Mouse (Mus musculus): ENCODE measurements at regions not wholly inside any gene's neighbourhood (a gene's known extent, or its start where the extent isn't known, plus 50 kb on each side); places are given as distances from the start of the nearest gene placed in this dataset.
A peak's percentile ranks its signal among the peaks of the same experiment; 100 is the strongest.

DNA sequence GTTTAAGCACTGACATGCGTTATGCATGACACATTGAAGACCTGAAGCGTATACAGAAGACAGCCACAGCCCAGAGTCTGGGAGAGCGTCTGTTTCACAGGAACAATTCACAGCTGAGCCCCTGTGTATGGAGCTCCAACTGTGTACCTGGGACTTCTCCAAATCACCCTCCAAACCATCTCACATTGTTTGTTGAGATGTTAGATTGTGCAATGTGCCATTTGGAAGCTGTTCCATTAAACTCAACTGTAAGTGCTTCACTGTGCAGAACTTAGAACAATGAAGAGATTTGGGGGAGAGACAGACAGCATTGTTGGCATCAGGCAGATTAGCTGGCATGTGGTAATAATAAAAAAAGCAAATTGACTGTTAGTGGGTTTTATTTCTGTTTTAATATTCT lies 74.1 kb upstream of the Card11 start:
- no peaks in the 10 kb centered on the region for H3K79me2 ChIP-seq (replicated peaks; ENCODE audit: control insufficient read depth, insufficient read depth, low read length)
- 86% methylated on average over 3 of the region's 3 CpGs for WGBS
- intact Hi-C loops (cut with DNase I) = loop anchor here (10.0 kb wide), 1 partner anchor 200 kb away; no protein-coding TSS in a partner anchor
- no peak overlapping the region for H3K27ac ChIP-seq
- TF ChIP-seq CTCF (IDR thresholded peaks at IDR 0.05) = no peak
- TF ChIP-seq POLR2A (IDR thresholded peaks at IDR 0.05; ENCODE audit: insufficient read depth, low read depth, low read length) = no peak
- TF ChIP-seq EP300 (IDR thresholded peaks at IDR 0.05; ENCODE audit: insufficient read depth, low read depth, low read length) = no peak
- H3K36me3 ChIP-seq (ENCODE audit: control insufficient read depth, insufficient read depth, low read length) = no peaks in the 10 kb centered on the region
- no peak overlapping the region for H3K9ac ChIP-seq (ENCODE audit: low read depth, low read length)
- no peaks in the 10 kb centered on the region for H3K27me3 ChIP-seq (ENCODE audit: control insufficient read depth, insufficient read depth, low read length)
- H3K4me1 ChIP-seq (ENCODE audit: control insufficient read depth, insufficient read depth, low read length) = no peaks in the 10 kb centered on the region
- DNase-seq = no peak
- no peak overlapping the region for H3K4me3 ChIP-seq

- intact Hi-C loops (cut with DNase I) = loop anchor here (10.0 kb wide), 1 partner anchor 201 kb away; no protein-coding TSS in a partner anchor
- Histone ChIP-seq H3K27ac (no peak overlapping the region), H3K4me3 (no peak overlapping the region), H3K79me2 (replicated peaks; ENCODE audit: control insufficient read depth, insufficient read depth, low read length) (no peaks in the 10 kb centered on the region), H3K4me1 (ENCODE audit: control insufficient read depth, insufficient read depth, low read length) (no peaks in the 10 kb centered on the region), H3K27me3 (ENCODE audit: control insufficient read depth, insufficient read depth, low read length) (no peaks in the 10 kb centered on the region), H3K9ac (ENCODE audit: low read depth, low read length) (no peak overlapping the region), H3K36me3 (ENCODE audit: control insufficient read depth, insufficient read depth, low read length) (no peaks in the 10 kb centered on the region)
- DNase-seq = no peak
- TF ChIP-seq POLR2A (IDR thresholded peaks at IDR 0.05; ENCODE audit: insufficient read depth, low read depth, low read length) (no peak), CTCF (IDR thresholded peaks at IDR 0.05) (no peak), EP300 (IDR thresholded peaks at IDR 0.05; ENCODE audit: insufficient read depth, low read depth, low read length) (no peak)
- WGBS = 66% methylated on average over 7 of the region's 7 CpGs
Observed at GRCm38 (mm10) chr5:141076158-141076557, 75.8 kb upstream of the Card11 start.

- H3K4me3 ChIP-seq = no peak overlapping the region
- intact Hi-C loops (cut with DNase I) = loop anchor here (10.0 kb wide), 1 partner anchor 202 kb away; no protein-coding TSS in a partner anchor
- DNase-seq = no peak
- H3K9ac ChIP-seq (ENCODE audit: low read depth, low read length) = no peak overlapping the region
- H3K79me2 ChIP-seq (replicated peaks; ENCODE audit: control insufficient read depth, insufficient read depth, low read length) = no peaks in the 10 kb centered on the region
- no peaks in the 10 kb centered on the region for H3K4me1 ChIP-seq (ENCODE audit: control insufficient read depth, insufficient read depth, low read length)
- H3K36me3 ChIP-seq (ENCODE audit: control insufficient read depth, insufficient read depth, low read length) = no peaks in the 10 kb centered on the region
- peak; percentile 35 for TF ChIP-seq CTCF (IDR thresholded peaks at IDR 0.05)
- TF ChIP-seq EP300 (IDR thresholded peaks at IDR 0.05; ENCODE audit: insufficient read depth, low read depth, low read length) = no peak
- WGBS = 81% methylated on average over 2 of the region's 2 CpGs
- H3K27me3 ChIP-seq (ENCODE audit: control insufficient read depth, insufficient read depth, low read length) = no peaks in the 10 kb centered on the region
- H3K27ac ChIP-seq = no peak overlapping the region
Observed at GRCm38 (mm10) chr5:141076942-141077341, 76.6 kb upstream of the Card11 start.

- Histone ChIP-seq H3K4me1 (ENCODE audit: control insufficient read depth, insufficient read depth, low read length) (no peaks in the 10 kb centered on the region), H3K79me2 (replicated peaks; ENCODE audit: control insufficient read depth, insufficient read depth, low read length) (no peaks in the 10 kb centered on the region), H3K9ac (ENCODE audit: low read depth, low read length) (no peak overlapping the region), H3K36me3 (ENCODE audit: control insufficient read depth, insufficient read depth, low read length) (no peaks in the 10 kb centered on the region), H3K27me3 (ENCODE audit: control insufficient read depth, insufficient read depth, low read length) (no peaks in the 10 kb centered on the region), H3K4me3 (no peak overlapping the region), H3K27ac (no peak overlapping the region)
- no peak for DNase-seq
- intact Hi-C loops (cut with DNase I) = no loop called here
- TF ChIP-seq CTCF (IDR thresholded peaks at IDR 0.05) (no peak), POLR2A (IDR thresholded peaks at IDR 0.05; ENCODE audit: insufficient read depth, low read depth, low read length) (no peak), EP300 (IDR thresholded peaks at IDR 0.05; ENCODE audit: insufficient read depth, low read depth, low read length) (no peak)
- 83% methylated on average over 5 of the region's 5 CpGs for WGBS
Observed at GRCm38 (mm10) chr5:141080896-141081295, 80.5 kb upstream of the Card11 start.

DNA sequence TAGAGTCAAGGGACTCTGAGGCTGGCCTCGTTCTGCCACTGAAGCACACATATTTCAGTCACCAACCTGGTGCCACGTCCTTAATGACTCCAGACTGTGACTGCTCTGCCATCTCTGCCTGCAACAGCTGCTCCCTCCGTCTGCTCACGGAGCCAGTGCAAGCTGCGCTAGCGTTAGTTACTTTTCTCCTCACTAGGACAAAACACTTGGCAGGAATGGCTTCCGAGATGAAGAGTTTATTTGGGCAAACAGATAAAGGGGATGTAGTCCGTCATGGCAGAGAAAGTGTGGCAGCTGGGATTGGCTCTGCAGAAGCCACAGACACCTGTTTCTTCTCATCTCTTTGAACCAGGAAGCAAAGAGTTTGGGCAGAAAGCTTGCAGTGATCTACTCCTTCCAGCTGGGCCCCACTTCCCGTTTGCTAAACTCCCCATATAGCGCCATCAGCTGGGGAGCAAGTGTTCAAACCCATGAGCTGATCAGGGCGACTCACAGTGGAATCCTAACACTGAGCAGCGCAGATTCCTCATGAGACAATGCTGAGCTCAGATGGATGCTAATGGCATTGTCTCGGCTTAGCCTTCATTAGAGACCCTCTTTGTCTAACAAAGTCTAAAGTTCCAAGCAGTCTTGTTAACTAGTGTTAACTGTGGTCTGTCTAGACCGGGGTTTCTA lies 83.8 kb upstream of the Card11 start:
- Histone ChIP-seq H3K4me3 (no peak overlapping the region), H3K4me1 (ENCODE audit: control insufficient read depth, insufficient read depth, low read length) (no peaks in the 10 kb centered on the region), H3K27me3 (ENCODE audit: control insufficient read depth, insufficient read depth, low read length) (no peaks in the 10 kb centered on the region), H3K27ac (no peak overlapping the region), H3K79me2 (replicated peaks; ENCODE audit: control insufficient read depth, insufficient read depth, low read length) (no peaks in the 10 kb centered on the region), H3K36me3 (ENCODE audit: control insufficient read depth, insufficient read depth, low read length) (no peaks in the 10 kb centered on the region), H3K9ac (ENCODE audit: low read depth, low read length) (no peak overlapping the region)
- intact Hi-C loops (cut with DNase I) = no loop called here
- no peak for TF ChIP-seq EP300 (IDR thresholded peaks at IDR 0.05; ENCODE audit: insufficient read depth, low read depth, low read length)
- TF ChIP-seq CTCF (IDR thresholded peaks at IDR 0.05) = no peak
- no peak for TF ChIP-seq POLR2A (IDR thresholded peaks at IDR 0.05; ENCODE audit: insufficient read depth, low read depth, low read length)
- no peak for DNase-seq
- 81% methylated on average over 14 of the region's 14 CpGs for WGBS

- Histone ChIP-seq H3K9ac (ENCODE audit: low read depth, low read length) (no peak overlapping the region), H3K27me3 (ENCODE audit: control insufficient read depth, insufficient read depth, low read length) (no peaks in the 10 kb centered on the region), H3K27ac (no peak overlapping the region), H3K36me3 (ENCODE audit: control insufficient read depth, insufficient read depth, low read length) (no peaks in the 10 kb centered on the region), H3K4me3 (no peak overlapping the region), H3K4me1 (ENCODE audit: control insufficient read depth, insufficient read depth, low read length) (no peaks in the 10 kb centered on the region), H3K79me2 (replicated peaks; ENCODE audit: control insufficient read depth, insufficient read depth, low read length) (no peaks in the 10 kb centered on the region)
- intact Hi-C loops (cut with DNase I) = no loop called here
- no peak for DNase-seq
- 28% methylated on average over 7 of the region's 7 CpGs for WGBS
- TF ChIP-seq EP300 (IDR thresholded peaks at IDR 0.05; ENCODE audit: insufficient read depth, low read depth, low read length) = no peak
Observed at GRCm38 (mm10) chr5:141084746-141085145, 84.4 kb upstream of the Card11 start.

All from heart, adult 2 months (tissue).